Mouse (Mus musculus) layer of hippocampus, postnatal 25 days (tissue): Measurements from ENCODE around the gene Acer1. TPM values are rescaled to one million over a fixed set of nuclear protein-coding genes. Genes with fewer than 3 reads are reported as not detected.
A peak's percentile ranks its signal among the peaks of the same experiment; 100 is the strongest.
"Not testable (repeated sequence)": the region's sequence is repeated elsewhere in the genome, so short reads cannot be mapped to it uniquely, and the experiment has no call there.

Source experiments
- DNase-seq, 2 experiments: peaks; one replicate each; pipeline ENCODE4 v3.0.0; 2022; ENCODE audit warnings: mixed read lengths in 2 of 2, low spot score in 1 of 2; ENCODE audit errors: extremely low spot score in 1 of 2
- total RNA-seq, 2 experiments: library from RNA; stranded (reverse); gene quantifications; 2 replicates each; pipeline ENCODE4 v1.2.3; 2021

Gene Acer1
- total RNA-seq, 2 experiments from 2014 or later: not detected

GRCm38 (mm10) chr17:56954871-56955270 lies 27.1 kb downstream of the Acer1 start:
- no peak for DNase-seq

- no peak for DNase-seq
Measured at GRCm38 (mm10) chr17:56952639-56953038, 29.3 kb downstream of the Acer1 start.

GRCm38 (mm10) chr17:56950915-56951314 lies 31.0 kb downstream of the Acer1 start:
- DNase-seq: peak in 1 of 2 experiments; percentile 60

GRCm38 (mm10) chr17:56938751-56939150 lies 43.2 kb downstream of the Acer1 start:
- no peak for DNase-seq

- no peak for DNase-seq
Measured at GRCm38 (mm10) chr17:56936731-56937130, 45.2 kb downstream of the Acer1 start.

GRCm38 (mm10) chr17:56935363-56936131 lies 46.4 kb downstream of the Acer1 start, which contains the start of gene Mllt1:
Gene Mllt1, minus strand, starts transcription at chr17:56935415.
- peak; percentile 98 to 100 for DNase-seq

- peak; percentile 24 to 28 for DNase-seq
Measured at GRCm38 (mm10) chr17:56934545-56935330, 47.2 kb downstream of the Acer1 start.

- no peak for DNase-seq
Measured at GRCm38 (mm10) chr17:56933395-56933794, 48.5 kb downstream of the Acer1 start.

GRCm38 (mm10) chr17:56930026-56930425 lies 51.9 kb downstream of the Acer1 start:
- DNase-seq: peak in 1 of 2 experiments; percentile 5

- peak in 1 of 2 experiments; percentile 3 for DNase-seq
Measured at GRCm38 (mm10) chr17:56929530-56929929, 52.4 kb downstream of the Acer1 start.

GRCm38 (mm10) chr17:56929101-56929500 lies 52.8 kb downstream of the Acer1 start:
- no peak for DNase-seq

- peak in 1 of 2 experiments; percentile 3 for DNase-seq
Measured at GRCm38 (mm10) chr17:56925998-56926397, 55.9 kb downstream of the Acer1 start.

- no peak for DNase-seq
Measured at GRCm38 (mm10) chr17:56919725-56920124, 62.2 kb downstream of the Acer1 start.

GRCm38 (mm10) chr17:56917166-56917565 lies 64.8 kb downstream of the Acer1 start:
- DNase-seq: no peak

- DNase-seq: no peak
Measured at GRCm38 (mm10) chr17:56913444-56913843, 68.5 kb downstream of the Acer1 start.

- DNase-seq: no peak
Measured at GRCm38 (mm10) chr17:56913023-56913422, 68.9 kb downstream of the Acer1 start.

- DNase-seq: not testable (repeated sequence)
Measured at GRCm38 (mm10) chr17:56909764-56910163, 72.2 kb downstream of the Acer1 start.

- no peak for DNase-seq
Measured at GRCm38 (mm10) chr17:56907887-56908286, 74.0 kb downstream of the Acer1 start.

- no peak for DNase-seq
Measured at GRCm38 (mm10) chr17:56907096-56907495, 74.8 kb downstream of the Acer1 start.

GRCm38 (mm10) chr17:56906166-56906565 lies 75.8 kb downstream of the Acer1 start:
- no peak for DNase-seq
